Mouse (Mus musculus): Measurements from ENCODE around the gene Nutf2. TPM values are rescaled to one million over a fixed set of nuclear protein-coding genes. Genes with fewer than 3 reads are reported as not detected.

Gene Nutf2
- total and polyA plus RNA-seq, 3 experiments = 11.2 to 223 (median 144) TPM

GRCm38 (mm10) chr8:105813241-105813640, 47.1 kb upstream of the Nutf2 start:
- H3K4me1 ChIP-seq (ENCODE audit: control insufficient read depth in 1 of 2, insufficient read depth in 2 of 2) = peaks cover 11 to 43% of the 10 kb centered on the region in 2 experiments
- dilution Hi-C loops (cut with MboI; ENCODE audit: extremely low pct_ligation_motif_present, extremely low pct_unique_long_range_greater_than_20kb, low sequenced_read_pairs) = no loop called here
- H3K79me2 ChIP-seq (replicated peaks; ENCODE audit: control insufficient read depth, extremely low read depth, insufficient read depth, poor library complexity, severe bottlenecking) = peaks cover 12% of the 10 kb centered on the region
- no peak overlapping the region for H3K4me3 ChIP-seq (replicated peaks in 1 of 3; ENCODE audit: low read depth in 2 of 3, low read length in 2 of 3, poor library complexity in 1 of 3)
- no peak overlapping the region for H3K9ac ChIP-seq (ENCODE audit: insufficient read depth, low read depth)
- no peak for TF ChIP-seq E2F4 (IDR thresholded peaks at IDR 0.05; ENCODE audit: insufficient replicate concordance, low read depth, low read length)
- TF ChIP-seq CTCF (conservative IDR thresholded peaks at IDR 0.05 in 1 of 2, IDR thresholded peaks at IDR 0.05 in 1 of 2; ENCODE audit: low read depth in 2 of 2, low read length in 2 of 2) = no peak
- TF ChIP-seq USF1 (IDR thresholded peaks at IDR 0.05; ENCODE audit: low read depth, low read length) = no peak
- TF ChIP-seq NELFE (IDR thresholded peaks at IDR 0.05; ENCODE audit: low read depth, low read length) = no peak
- TF ChIP-seq SMC3 (IDR thresholded peaks at IDR 0.05; ENCODE audit: low read depth, low read length) = no peak
- no peak for TF ChIP-seq MAX (IDR thresholded peaks at IDR 0.05; ENCODE audit: low read length)
- no peak for TF ChIP-seq POLR2A (IDR thresholded peaks at IDR 0.05; ENCODE audit: low read depth, low read length)
- no peak for TF ChIP-seq NRF1 (IDR thresholded peaks at IDR 0.05; ENCODE audit: low read depth, low read length)
- H3K27ac ChIP-seq (ENCODE audit: insufficient read depth, low read depth) = no peak overlapping the region
- H3K27me3 ChIP-seq (replicated peaks) = no peaks in the 10 kb centered on the region
- no peaks in the 10 kb centered on the region for H3K9me3 ChIP-seq (replicated peaks; ENCODE audit: low read length)
- in situ Hi-C loops (cut with MboI; ENCODE audit: low pct_ligation_motif_present, low pct_unique_long_range_greater_than_20kb, low sequenced_read_pairs) = no loop called here
- DNase-seq (ENCODE audit: extremely low read depth) = no peak
- H3K36me3 ChIP-seq (replicated peaks in 1 of 2; ENCODE audit: control insufficient read depth in 1 of 2, insufficient read depth in 1 of 2, low read length in 1 of 2) = peaks cover 5 to 56% of the 10 kb centered on the region in 2 experiments
- no peak overlapping the region for H3K4me2 ChIP-seq (ENCODE audit: insufficient read depth, low read depth, poor library complexity, severe bottlenecking)

- in situ Hi-C loops (cut with MboI; ENCODE audit: low pct_ligation_motif_present, low pct_unique_long_range_greater_than_20kb, low sequenced_read_pairs) = no loop called here
- peaks cover 8% of the 10 kb centered on the region for H3K79me2 ChIP-seq (replicated peaks; ENCODE audit: control insufficient read depth, extremely low read depth, insufficient read depth, poor library complexity, severe bottlenecking)
- no peak overlapping the region for H3K9ac ChIP-seq (ENCODE audit: insufficient read depth, low read depth)
- no peaks in the 10 kb centered on the region for H3K9me3 ChIP-seq (replicated peaks; ENCODE audit: low read length)
- dilution Hi-C loops (cut with MboI; ENCODE audit: extremely low pct_ligation_motif_present, extremely low pct_unique_long_range_greater_than_20kb, low sequenced_read_pairs) = no loop called here
- H3K27me3 ChIP-seq (replicated peaks) = no peaks in the 10 kb centered on the region
- no peak overlapping the region for H3K4me2 ChIP-seq (ENCODE audit: insufficient read depth, low read depth, poor library complexity, severe bottlenecking)
- peaks cover 31 to 75% of the 10 kb centered on the region in 2 experiments for H3K36me3 ChIP-seq (replicated peaks in 1 of 2; ENCODE audit: control insufficient read depth in 1 of 2, insufficient read depth in 1 of 2, low read length in 1 of 2)
- no peak overlapping the region for H3K4me3 ChIP-seq (replicated peaks in 1 of 3; ENCODE audit: low read depth in 2 of 3, low read length in 2 of 3, poor library complexity in 1 of 3)
- DNase-seq (ENCODE audit: extremely low read depth) = no peak
- no peak for TF ChIP-seq MAX (IDR thresholded peaks at IDR 0.05; ENCODE audit: low read length)
- no peak for TF ChIP-seq ELF1 (IDR thresholded peaks at IDR 0.05; ENCODE audit: low read depth, low read length)
- no peak for TF ChIP-seq BHLHE40 (IDR thresholded peaks at IDR 0.05; ENCODE audit: low read depth, low read length)
- no peak for TF ChIP-seq NELFE (IDR thresholded peaks at IDR 0.05; ENCODE audit: low read depth, low read length)
- TF ChIP-seq UBTF (IDR thresholded peaks at IDR 0.05; ENCODE audit: low read depth, low read length) = no peak
- no peak for TF ChIP-seq MEF2A (IDR thresholded peaks at IDR 0.05; ENCODE audit: borderline replicate concordance, low read depth, low read length)
- peaks cover 3 to 26% of the 10 kb centered on the region in 2 experiments; a peak in 3 of 4 replicates for H3K4me1 ChIP-seq (ENCODE audit: control insufficient read depth in 1 of 2, insufficient read depth in 2 of 2)
- no peak overlapping the region for H3K27ac ChIP-seq (ENCODE audit: insufficient read depth, low read depth)
Observed at GRCm38 (mm10) chr8:105819659-105820058, 40.7 kb upstream of the Nutf2 start.

- no peak for DNase-seq (ENCODE audit: extremely low read depth)
- Histone ChIP-seq H3K36me3 (replicated peaks in 1 of 2; ENCODE audit: control insufficient read depth in 1 of 2, insufficient read depth in 1 of 2, low read length in 1 of 2) (peaks cover 34 to 74% of the 10 kb centered on the region in 2 experiments), H3K79me2 (replicated peaks; ENCODE audit: control insufficient read depth, extremely low read depth, insufficient read depth, poor library complexity, severe bottlenecking) (peaks cover 8% of the 10 kb centered on the region), H3K9me3 (replicated peaks; ENCODE audit: low read length) (no peaks in the 10 kb centered on the region), H3K27me3 (replicated peaks) (no peaks in the 10 kb centered on the region), H3K27ac (ENCODE audit: insufficient read depth, low read depth) (no peak overlapping the region), H3K4me2 (ENCODE audit: insufficient read depth, low read depth, poor library complexity, severe bottlenecking) (no peak overlapping the region), H3K9ac (ENCODE audit: insufficient read depth, low read depth) (no peak overlapping the region), H3K4me3 (replicated peaks in 1 of 3; ENCODE audit: low read depth in 2 of 3, low read length in 2 of 3, poor library complexity in 1 of 3) (no peak overlapping the region), H3K4me1 (ENCODE audit: control insufficient read depth in 1 of 2, insufficient read depth in 2 of 2) (peaks cover 8 to 37% of the 10 kb centered on the region in 2 experiments; a peak in 3 of 4 replicates)
- in situ Hi-C loops (cut with MboI; ENCODE audit: low pct_ligation_motif_present, low pct_unique_long_range_greater_than_20kb, low sequenced_read_pairs) (no loop called here), dilution Hi-C loops (cut with MboI; ENCODE audit: extremely low pct_ligation_motif_present, extremely low pct_unique_long_range_greater_than_20kb, low sequenced_read_pairs) (no loop called here)
- TF ChIP-seq SMC3 (IDR thresholded peaks at IDR 0.05; ENCODE audit: low read depth, low read length) (no peak), EP300 (IDR thresholded peaks at IDR 0.05; ENCODE audit: low read length) (no peak), GABPA (IDR thresholded peaks at IDR 0.05; ENCODE audit: insufficient replicate concordance, low read depth, low read length) (no peak), MAZ (IDR thresholded peaks at IDR 0.05; ENCODE audit: low read depth, low read length) (no peak), MYC (IDR thresholded peaks at IDR 0.05; ENCODE audit: low read depth, low read length) (no peak), ZMIZ1 (IDR thresholded peaks at IDR 0.05; ENCODE audit: low read depth, low read length) (no peak), TBP (conservative IDR thresholded peaks at IDR 0.05; ENCODE audit: low read depth, low read length) (no peak), HCFC1 (IDR thresholded peaks at IDR 0.05; ENCODE audit: low read depth, low read length) (no peak), BHLHE40 (IDR thresholded peaks at IDR 0.05; ENCODE audit: low read depth, low read length) (no peak), MAX (IDR thresholded peaks at IDR 0.05; ENCODE audit: low read length) (no peak), ZNF384 (IDR thresholded peaks at IDR 0.05; ENCODE audit: low read depth, low read length) (no peak), NRF1 (IDR thresholded peaks at IDR 0.05; ENCODE audit: low read depth, low read length) (no peak)
Observed at GRCm38 (mm10) chr8:105820925-105821324, 39.5 kb upstream of the Nutf2 start.
